Mouse (Mus musculus) forebrain, embryonic 16.5 days (tissue): Measurements from ENCODE around the gene Lingo2. TPM values are rescaled to one million over a fixed set of nuclear protein-coding genes. Genes with fewer than 3 reads are reported as not detected.

Experiments used
- ATAC-seq: fragments of 200-750 bp; cut with Nextera tagmentation; 2 replicates; pipeline ENCODE4 v1.8.0; 2017; ENCODE audit warnings: mild to moderate bottlenecking, moderate library complexity
- H3K27ac ChIP-seq: fragments of 300-500 bp; sonication (generic); 2 replicates; pipeline ENCODE4 v1.5.1; 2014; ENCODE audit warnings: low read length, control low read depth
- H3K27me3 ChIP-seq: fragments of 300-500 bp; sonication (generic); replicated peaks from 2 replicates; pipeline ENCODE4 v1.6.1; 2014; ENCODE audit warnings: low read length; ENCODE audit not compliant: control insufficient read depth, insufficient read depth
- H3K36me3 ChIP-seq: fragments of 300-500 bp; sonication (generic); 2 replicates; pipeline ENCODE4 v1.6.1; 2014; ENCODE audit not compliant: control insufficient read depth, insufficient read depth
- H3K4me1 ChIP-seq: fragments of 300-500 bp; sonication (generic); replicated peaks from 2 replicates; pipeline ENCODE4 v1.6.1; 2014; ENCODE audit warnings: low read length; ENCODE audit not compliant: control insufficient read depth, insufficient read depth
- H3K4me2 ChIP-seq: fragments of 300-500 bp; sonication (generic); 2 replicates; pipeline ENCODE4 v1.6.1; 2014; ENCODE audit warnings: mild to moderate bottlenecking, low read length, control low read depth
- H3K4me3 ChIP-seq: fragments of 300-500 bp; sonication (generic); replicated peaks from 2 replicates; pipeline ENCODE4 v1.5.1; 2014; ENCODE audit warnings: mild to moderate bottlenecking, low read length, control low read depth
- H3K9ac ChIP-seq: fragments of 300-500 bp; sonication (generic); replicated peaks from 2 replicates; pipeline ENCODE4 v1.6.1; 2014; ENCODE audit warnings: low read depth, low read length, control low read depth
- H3K9me3 ChIP-seq: fragments of 300-500 bp; sonication (generic); 2 replicates; pipeline ENCODE4 v1.6.1; 2016; ENCODE audit warnings: low read length; ENCODE audit not compliant: control insufficient read depth
- WGBS: fragments of 180-500 bp; shearing (Covaris S2); extraction: QIAGEN DNeasy Blood & Tissue Kit; methylation state at CpG from one replicate; pipeline ENCODE4 v1.1.7; 2014; 5-methylcytosine and 5-hydroxymethylcytosine counted together
- polyA plus RNA-seq: library from polyadenylated mRNA; unstranded; fragments of >200 nt; fragmentation: Nextera tagmentation; extraction: Ambion mirVana; gene quantifications from 2 replicates; pipeline ENCODE4 v1.2.1, GENCODE M21; 2015

Lingo2 gene
- polyA plus RNA-seq, 1 experiment from 2014 or later: 43.2 TPM

GRCm38 (mm10) chr4:36368925-36369324, 582.6 kb downstream of the Lingo2 start:
- WGBS: 37% methylated on average over 3 of the region's 3 CpGs
- Histone ChIP-seq H3K9me3 (no peaks in the 10 kb centered on the region), H3K36me3 (no peaks in the 10 kb centered on the region), H3K4me1 (0 out of 2 replicates have a peak, but pooled peaks cover 2% of the 10 kb centered on the region), H3K27me3 (no peaks in the 10 kb centered on the region), H3K27ac (no peak overlapping the region), H3K9ac (no peak overlapping the region), H3K4me3 (no peak overlapping the region), H3K4me2 (no peak overlapping the region)
- ATAC-seq: peak; percentile 95

DNA sequence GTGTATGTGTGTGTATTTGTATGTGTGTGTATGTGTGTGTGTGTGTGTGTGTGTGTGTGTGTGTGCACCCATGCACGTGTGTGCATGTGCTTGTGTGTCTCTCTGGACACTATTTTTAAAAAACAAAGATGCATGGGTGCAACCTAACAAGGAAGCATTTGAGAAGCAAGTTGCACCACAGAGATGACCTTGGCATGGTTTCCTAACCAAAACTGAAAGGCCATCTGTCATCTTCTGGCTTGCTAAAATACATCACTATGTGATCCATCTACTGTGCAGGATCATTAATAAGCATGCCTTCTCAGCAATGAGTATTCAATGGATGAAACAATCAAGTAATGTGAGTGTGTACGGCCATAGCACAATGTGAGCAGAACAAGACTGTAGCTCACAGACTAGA, 597.1 kb downstream of the Lingo2 start:
- Histone ChIP-seq H3K27me3 (no peaks in the 10 kb centered on the region), H3K9me3 (no peaks in the 10 kb centered on the region), H3K4me3 (no peak overlapping the region), H3K9ac (no peak overlapping the region), H3K4me1 (no peaks in the 10 kb centered on the region), H3K27ac (no peak overlapping the region), H3K36me3 (no peaks in the 10 kb centered on the region), H3K4me2 (no peak overlapping the region)
- 75% methylated on average over 2 of the region's 2 CpGs for WGBS
- ATAC-seq: no peak

- H3K4me2 ChIP-seq: no peak overlapping the region
- 79% methylated on average over 1 of the region's 1 CpGs for WGBS
- no peak overlapping the region for H3K9ac ChIP-seq
- H3K4me1 ChIP-seq: no peaks in the 10 kb centered on the region
- no peak for ATAC-seq
- H3K4me3 ChIP-seq: no peak overlapping the region
- no peaks in the 10 kb centered on the region for H3K27me3 ChIP-seq
- H3K27ac ChIP-seq: no peak overlapping the region
- no peaks in the 10 kb centered on the region for H3K36me3 ChIP-seq
- no peaks in the 10 kb centered on the region for H3K9me3 ChIP-seq
Measured at GRCm38 (mm10) chr4:36331741-36332140, 619.8 kb downstream of the Lingo2 start.

GRCm38 (mm10) chr4:36325603-36326002, 625.9 kb downstream of the Lingo2 start:
- Histone ChIP-seq H3K9ac (no peak overlapping the region), H3K4me3 (no peak overlapping the region), H3K27me3 (no peaks in the 10 kb centered on the region), H3K4me1 (no peaks in the 10 kb centered on the region), H3K9me3 (no peaks in the 10 kb centered on the region), H3K4me2 (no peak overlapping the region), H3K27ac (no peak overlapping the region), H3K36me3 (no peaks in the 10 kb centered on the region)
- ATAC-seq: no peak

GRCm38 (mm10) chr4:36313067-36313466, 638.5 kb downstream of the Lingo2 start:
- Histone ChIP-seq H3K9me3 (no peaks in the 10 kb centered on the region), H3K27me3 (no peaks in the 10 kb centered on the region), H3K4me1 (no peaks in the 10 kb centered on the region), H3K4me3 (no peak overlapping the region), H3K36me3 (no peaks in the 10 kb centered on the region), H3K4me2 (no peak overlapping the region), H3K9ac (no peak overlapping the region), H3K27ac (no peak overlapping the region)
- WGBS: 73% methylated on average over 2 of the region's 2 CpGs
- ATAC-seq: no peak

GRCm38 (mm10) chr4:36311431-36311830, 640.1 kb downstream of the Lingo2 start:
- Histone ChIP-seq H3K4me2 (no peak overlapping the region), H3K27me3 (no peaks in the 10 kb centered on the region), H3K27ac (no peak overlapping the region), H3K4me1 (no peaks in the 10 kb centered on the region), H3K4me3 (no peak overlapping the region), H3K9ac (no peak overlapping the region), H3K9me3 (no peaks in the 10 kb centered on the region), H3K36me3 (no peaks in the 10 kb centered on the region)
- ATAC-seq: no peak
- WGBS: 85% methylated on average over 6 of the region's 6 CpGs

GRCm38 (mm10) chr4:36305228-36305627, 646.3 kb downstream of the Lingo2 start:
- no peaks in the 10 kb centered on the region for H3K27me3 ChIP-seq
- H3K9ac ChIP-seq: no peak overlapping the region
- H3K36me3 ChIP-seq: no peaks in the 10 kb centered on the region
- H3K4me1 ChIP-seq: no peaks in the 10 kb centered on the region
- no peak overlapping the region for H3K4me2 ChIP-seq
- no peak overlapping the region for H3K27ac ChIP-seq
- H3K9me3 ChIP-seq: no peaks in the 10 kb centered on the region
- H3K4me3 ChIP-seq: no peak overlapping the region
- ATAC-seq: no peak
- WGBS: 100% methylated on average over 1 of the region's 1 CpGs

- ATAC-seq: no peak
- H3K36me3 ChIP-seq: no peaks in the 10 kb centered on the region
- peaks cover 10% of the 10 kb centered on the region for H3K4me1 ChIP-seq
- H3K27ac ChIP-seq: no peak overlapping the region
- no peaks in the 10 kb centered on the region for H3K27me3 ChIP-seq
- no peaks in the 10 kb centered on the region for H3K9me3 ChIP-seq
- H3K4me2 ChIP-seq: peak overlapping the region; percentile 55
- WGBS: 58% methylated on average over 8 of the region's 8 CpGs
- no peak overlapping the region for H3K4me3 ChIP-seq
- H3K9ac ChIP-seq: no peak overlapping the region; the same call in 1 of the 2 replicates
Measured at GRCm38 (mm10) chr4:36289701-36290053, 661.9 kb downstream of the Lingo2 start.

- H3K36me3 ChIP-seq: no peaks in the 10 kb centered on the region
- peak overlapping the region; percentile 0; the same call in 1 of the 2 replicates for H3K9ac ChIP-seq
- H3K27ac ChIP-seq: no peak overlapping the region
- peak overlapping the region; percentile 34 for H3K4me3 ChIP-seq
- ATAC-seq: peak; percentile 97
- H3K4me1 ChIP-seq: peaks cover 10% of the 10 kb centered on the region
- H3K27me3 ChIP-seq: no peaks in the 10 kb centered on the region
- no peaks in the 10 kb centered on the region for H3K9me3 ChIP-seq
- H3K4me2 ChIP-seq: peak overlapping the region; percentile 55
- WGBS: 10% methylated on average over 17 of the region's 17 CpGs
Measured at GRCm38 (mm10) chr4:36288813-36289700, 662.5 kb downstream of the Lingo2 start.
